Mouse (Mus musculus): ENCODE data around the gene Bmp6. TPM values are rescaled to one million over a fixed set of nuclear protein-coding genes. Genes with fewer than 3 reads are reported as not detected.

The Bmp6 gene
- polyA plus RNA-seq, 1 experiment from 2014 or later, result 0.25 TPM

GRCm38 (mm10) chr13:38547717-38548116 is 202.8 kb downstream of the Bmp6 start:
- Histone ChIP-seq H3K4me2 (no peak overlapping the region), H3K9me3 (replicated peaks) (no peaks in the 10 kb centered on the region), H3K4me1 (replicated peaks) (no peaks in the 10 kb centered on the region), H3K9ac (no peak overlapping the region), H3K27me3 (no peaks in the 10 kb centered on the region), H3K27ac (replicated peaks) (no peak overlapping the region), H3K4me3 (replicated peaks) (no peak overlapping the region), H3K36me3 (replicated peaks) (no peaks in the 10 kb centered on the region)
- 55% methylated on average over 5 of the region's 5 CpGs for WGBS (ENCODE audit: insufficient replicate concordance)
- no peak for ATAC-seq (ENCODE audit: insufficient read depth)

GRCm38 (mm10) chr13:38548681-38549080 is 203.8 kb downstream of the Bmp6 start:
- Histone ChIP-seq H3K4me2 (no peak overlapping the region), H3K4me3 (replicated peaks) (no peak overlapping the region), H3K27me3 (no peaks in the 10 kb centered on the region), H3K4me1 (replicated peaks) (no peaks in the 10 kb centered on the region), H3K9ac (no peak overlapping the region), H3K36me3 (replicated peaks) (no peaks in the 10 kb centered on the region), H3K27ac (replicated peaks) (no peak overlapping the region), H3K9me3 (replicated peaks) (no peaks in the 10 kb centered on the region)
- WGBS (ENCODE audit: insufficient replicate concordance), result 62% methylated on average over 5 of the region's 5 CpGs
- no peak for ATAC-seq (ENCODE audit: insufficient read depth)

Other genes with a start within 250 kb of the Bmp6 start
- 1.6 and 1.7 TPM in 2 replicates for gene Dsp, start 193.8 kb upstream of the Bmp6 start, polyA plus RNA-seq (2015; fragmentation: Nextera tagmentation; extraction: Ambion mirVana)
- gene Snrnp48, start 140.2 kb upstream of the Bmp6 start, polyA plus RNA-seq (2015; fragmentation: Nextera tagmentation; extraction: Ambion mirVana), result 11.0 and 11.1 TPM in 2 replicates
- 79.1 and 92.0 TPM in 2 replicates for gene Txndc5, start 183.7 kb downstream of the Bmp6 start, polyA plus RNA-seq (2015; fragmentation: Nextera tagmentation; extraction: Ambion mirVana)

Measured in liver, embryonic 15.5 days (tissue).